Mouse (Mus musculus) heart, adult 2 months (tissue): ENCODE measurements at regions not wholly inside any gene's neighbourhood (a gene's known extent, or its start where the extent isn't known, plus 50 kb on each side); places are given as distances from the start of the nearest gene placed in this dataset.

ENCODE experiments used
- CTCF ChIP-seq: fragments of 200-600 bp; IDR thresholded peaks from 2 replicates; pipeline ENCODE4 v1.8.1; 2022; ENCODE audit warnings: antibody characterized with exemption, mild to moderate bottlenecking, moderate library complexity
- EP300 ChIP-seq: fragments of 200-500 bp; IDR thresholded peaks from 2 replicates; pipeline ENCODE4 v1.6.1; 2011; ENCODE audit warnings: low read depth, low read length, control low read depth; ENCODE audit not compliant: insufficient read depth
- POLR2A ChIP-seq: fragments of 200-500 bp; IDR thresholded peaks from 2 replicates; pipeline ENCODE4 v1.6.1; 2011; ENCODE audit warnings: mild to moderate bottlenecking, low read depth, low read length, control low read depth; ENCODE audit not compliant: insufficient read depth

- no peak for TF ChIP-seq CTCF
- no peak for TF ChIP-seq EP300
- no peak for TF ChIP-seq POLR2A
These were observed 499.9 kb upstream of the Vstm2b start for GRCm38 (mm10) chr7:40398266-40398665.
